ENCODE assay signal across 15 mouse cellular contexts in genomic region chr11:3854156-3854555, GRCm38 (mm10). TPM values are rescaled to one million over a fixed set of nuclear protein-coding genes. Genes with fewer than 3 reads are reported as not detected.
DNase-seq lines count a peak whose midpoint lies in the region; ATAC-seq lines count a peak whose summit lies in the region.
"Had no signal": no experiment of that assay in that cellular context is flagged by ENCODE, and none has a peak within 500 bp of the region (broad histone marks: within the 10 kb centered on the region; RNA-seq: fewer than 3 reads in every experiment).

No protein-coding gene starts in this region.

- no peak for ATAC-seq in forebrain, embryonic 12.5 days (ENCODE audit: low FRiP score)
- no peak for ATAC-seq in hindbrain, embryonic 14.5 days (ENCODE audit: low FRiP score)
- no peak for ATAC-seq in hindbrain, embryonic 16.5 days
- 0 out of 2 replicates have a peak, but pooled peaks have one; percentile 12 for ATAC-seq in neural tube, embryonic 13.5 days (ENCODE audit: low read depth)
- no peak for ATAC-seq in erythroid progenitor cell, adult 5-6 weeks (replicated peaks; ENCODE audit: low FRiP score, poor library complexity, severe bottlenecking)
- ATAC-seq: intestine, embryonic 16.5 days had no signal

- H3K36me3 ChIP-seq in forebrain, embryonic 12.5 days (replicated peaks): no peaks in the 10 kb centered on the region
- H3K36me3 ChIP-seq in forebrain, embryonic 10.5 days (replicated peaks): no peaks in the 10 kb centered on the region
- no peaks in the 10 kb centered on the region for H3K36me3 ChIP-seq in hindbrain, embryonic 14.5 days (replicated peaks; ENCODE audit: control insufficient read depth, insufficient read depth)
- no peaks in the 10 kb centered on the region for H3K36me3 ChIP-seq in hindbrain, embryonic 16.5 days (ENCODE audit: control insufficient read depth, insufficient read depth, low read length)
- H3K36me3 ChIP-seq in neural tube, embryonic 13.5 days: no peaks in the 10 kb centered on the region
- H3K36me3 ChIP-seq: embryonic facial prominence, embryonic 12.5 days; kidney, embryonic 15.5 days had no signal

- H3K27me3 ChIP-seq in forebrain, embryonic 12.5 days: no peaks in the 10 kb centered on the region
- H3K27me3 ChIP-seq in forebrain, embryonic 10.5 days (ENCODE audit: poor library complexity, severe bottlenecking): no peaks in the 10 kb centered on the region
- no peaks in the 10 kb centered on the region for H3K27me3 ChIP-seq in hindbrain, embryonic 14.5 days (ENCODE audit: control insufficient read depth, insufficient read depth, low read length)
- no peaks in the 10 kb centered on the region for H3K27me3 ChIP-seq in hindbrain, embryonic 16.5 days (replicated peaks; ENCODE audit: control insufficient read depth, insufficient read depth, low read length)
- H3K27me3 ChIP-seq in neural tube, embryonic 13.5 days: no peaks in the 10 kb centered on the region
- H3K27me3 ChIP-seq: embryonic facial prominence, embryonic 12.5 days; kidney, embryonic 15.5 days; Patski had no signal

- H3K4me2 ChIP-seq in forebrain, embryonic 12.5 days: no peak overlapping the region
- H3K4me2 ChIP-seq in hindbrain, embryonic 14.5 days (replicated peaks): no peak overlapping the region
- H3K4me2 ChIP-seq in hindbrain, embryonic 16.5 days (ENCODE audit: low read length): no peak overlapping the region
- no peak overlapping the region for H3K4me2 ChIP-seq in neural tube, embryonic 13.5 days
- H3K4me2 ChIP-seq: embryonic facial prominence, embryonic 12.5 days; kidney, embryonic 15.5 days had no signal

- no peak overlapping the region for H3K9ac ChIP-seq in forebrain, embryonic 12.5 days
- no peak overlapping the region for H3K9ac ChIP-seq in hindbrain, embryonic 14.5 days
- no peak overlapping the region for H3K9ac ChIP-seq in hindbrain, embryonic 16.5 days (ENCODE audit: low read depth, low read length)
- H3K9ac ChIP-seq in neural tube, embryonic 13.5 days: no peak overlapping the region
- H3K9ac ChIP-seq: embryonic facial prominence, embryonic 12.5 days; kidney, embryonic 15.5 days had no signal

- no peak for DNase-seq in forebrain, embryonic 10.5 days (ENCODE audit: extremely low spot score, low spot score)
- DNase-seq in hindbrain, embryonic 14.5 days (ENCODE audit: low spot score): no peak
- DNase-seq in neural tube, embryonic 10.5 days (ENCODE audit: extremely low spot score, low spot score): no peak
- DNase-seq: lung, adult 2 months; spleen, adult 18-20 months had no signal

- H3K4me3 ChIP-seq in forebrain, embryonic 12.5 days (replicated peaks): no peak overlapping the region
- H3K4me3 ChIP-seq in forebrain, embryonic 10.5 days: no peak overlapping the region
- H3K4me3 ChIP-seq in hindbrain, embryonic 14.5 days (replicated peaks; ENCODE audit: low read length): no peak overlapping the region
- H3K4me3 ChIP-seq in hindbrain, embryonic 16.5 days (ENCODE audit: low read length): no peak overlapping the region
- H3K4me3 ChIP-seq in neural tube, embryonic 13.5 days: no peak overlapping the region
- H3K4me3 ChIP-seq: embryonic facial prominence, embryonic 12.5 days; kidney, embryonic 15.5 days had no signal

- WGBS in forebrain, embryonic 12.5 days: 87% methylated on average over 3 of the region's 3 CpGs
- 87% methylated on average over 3 of the region's 3 CpGs for WGBS in forebrain, embryonic 10.5 days
- WGBS in hindbrain, embryonic 14.5 days: 93% methylated on average over 3 of the region's 3 CpGs
- 94% methylated on average over 3 of the region's 3 CpGs for WGBS in hindbrain, embryonic 16.5 days
- 90% methylated on average over 3 of the region's 3 CpGs for WGBS in neural tube, embryonic 13.5 days

- H3K9me3 ChIP-seq in forebrain, embryonic 12.5 days: no peaks in the 10 kb centered on the region
- H3K9me3 ChIP-seq in forebrain, embryonic 10.5 days: peaks cover 3% of the 10 kb centered on the region; the same call in 1 of the 2 replicates
- no peaks in the 10 kb centered on the region for H3K9me3 ChIP-seq in hindbrain, embryonic 14.5 days (ENCODE audit: control insufficient read depth, low read length)
- H3K9me3 ChIP-seq in hindbrain, embryonic 16.5 days (ENCODE audit: control insufficient read depth, low read length): no peaks in the 10 kb centered on the region
- H3K9me3 ChIP-seq in neural tube, embryonic 13.5 days: no peaks in the 10 kb centered on the region
- H3K9me3 ChIP-seq: embryonic facial prominence, embryonic 12.5 days; kidney, embryonic 15.5 days had no signal

- 0 out of 2 replicates have a peak overlapping the region, but pooled peaks have one; percentile 9 for H3K27ac ChIP-seq in forebrain, embryonic 12.5 days
- no peak overlapping the region for H3K27ac ChIP-seq in forebrain, embryonic 10.5 days
- peak overlapping the region; percentile 66 for H3K27ac ChIP-seq in hindbrain, embryonic 14.5 days
- no peak overlapping the region for H3K27ac ChIP-seq in hindbrain, embryonic 16.5 days (ENCODE audit: low read depth, low read length)
- peak overlapping the region; percentile 70 for H3K27ac ChIP-seq in neural tube, embryonic 13.5 days (replicated peaks)
- H3K27ac ChIP-seq: embryonic facial prominence, embryonic 12.5 days; kidney, embryonic 15.5 days had no signal

- no peaks in the 10 kb centered on the region for H3K4me1 ChIP-seq in forebrain, embryonic 12.5 days
- no peaks in the 10 kb centered on the region for H3K4me1 ChIP-seq in forebrain, embryonic 10.5 days
- H3K4me1 ChIP-seq in hindbrain, embryonic 14.5 days (replicated peaks; ENCODE audit: control insufficient read depth, insufficient read depth, low read length): no peaks in the 10 kb centered on the region; the same call in 1 of the 2 replicates
- peaks cover 3% of the 10 kb centered on the region; the same call in 1 of the 2 replicates for H3K4me1 ChIP-seq in hindbrain, embryonic 16.5 days (ENCODE audit: control insufficient read depth, insufficient read depth, low read depth, low read length)
- H3K4me1 ChIP-seq in neural tube, embryonic 13.5 days (replicated peaks): peaks cover 14% of the 10 kb centered on the region
- H3K4me1 ChIP-seq: embryonic facial prominence, embryonic 12.5 days had no signal

RNA-seq across cellular contexts. Expression of gene Osbp2, which starts 9.5 kb away (rescaled TPM):
- 3.4 and 4.0 TPM in 2 replicates for polyA plus RNA-seq in forebrain, embryonic 12.5 days (2016; fragmentation: Nextera tagmentation; extraction: Ambion mirVana)
- 0.48 and 0.89 TPM in 2 replicates for polyA plus RNA-seq in forebrain, embryonic 10.5 days (2016; fragmentation: Nextera tagmentation; extraction: Ambion mirVana)
- 23.8 and 27.9 TPM in 2 replicates for polyA plus RNA-seq in hindbrain, embryonic 14.5 days (2014; fragmentation: Nextera tagmentation; extraction: Ambion mirVana)
- polyA plus RNA-seq in hindbrain, embryonic 16.5 days (2015; fragmentation: Nextera tagmentation; extraction: Ambion mirVana): 34.8 and 36.2 TPM in 2 replicates
- 12.3 and 16.8 TPM in 2 replicates for polyA plus RNA-seq in neural tube, embryonic 13.5 days (2015; fragmentation: Nextera tagmentation; extraction: Ambion mirVana)
- total RNA-seq in erythroid progenitor cell, adult 5-6 weeks (2015; ENCODE audit: low replicate concordance): not detected in 2 replicates
- total RNA-seq in erythroid progenitor cell, adult 5-6 weeks (2017; ENCODE audit: low replicate concordance): not detected in 2 replicates
- total RNA-seq: common myeloid progenitor, adult 5-6 weeks had no signal

RNA-seq across cellular contexts. Expression of gene 4921536K21Rik, which starts 40.7 kb away (rescaled TPM):
- 0.79 and 0.92 TPM in 2 replicates for polyA plus RNA-seq in forebrain, embryonic 12.5 days (2016; fragmentation: Nextera tagmentation; extraction: Ambion mirVana)
- polyA plus RNA-seq in forebrain, embryonic 10.5 days (2016; fragmentation: Nextera tagmentation; extraction: Ambion mirVana): 1.2 and 1.7 TPM in 2 replicates
- polyA plus RNA-seq in hindbrain, embryonic 14.5 days (2014; fragmentation: Nextera tagmentation; extraction: Ambion mirVana): 0.13 and 0.28 TPM in 2 replicates
- polyA plus RNA-seq in hindbrain, embryonic 16.5 days (2015; fragmentation: Nextera tagmentation; extraction: Ambion mirVana): 0.62 and 0.88 TPM in 2 replicates
- polyA plus RNA-seq in neural tube, embryonic 13.5 days (2015; fragmentation: Nextera tagmentation; extraction: Ambion mirVana): 0.33 and 0.77 TPM in 2 replicates
- total RNA-seq in erythroid progenitor cell, adult 5-6 weeks (2015; ENCODE audit: low replicate concordance): not detected in 2 replicates
- total RNA-seq in erythroid progenitor cell, adult 5-6 weeks (2017; ENCODE audit: low replicate concordance): not detected in 2 replicates
- total RNA-seq: common myeloid progenitor, adult 5-6 weeks; liver, adult 2 months had no signal
- polyA plus RNA-seq: liver, adult 2 months had no signal

RNA-seq across cellular contexts. Expression of gene Dusp18, which starts 40.9 kb away (rescaled TPM):
- 28.0 and 29.8 TPM in 2 replicates for polyA plus RNA-seq in forebrain, embryonic 12.5 days (2016; fragmentation: Nextera tagmentation; extraction: Ambion mirVana)
- polyA plus RNA-seq in forebrain, embryonic 10.5 days (2016; fragmentation: Nextera tagmentation; extraction: Ambion mirVana): 18.6 and 19.6 TPM in 2 replicates
- polyA plus RNA-seq in hindbrain, embryonic 14.5 days (2014; fragmentation: Nextera tagmentation; extraction: Ambion mirVana): 29.2 and 30.2 TPM in 2 replicates
- 30.0 and 30.5 TPM in 2 replicates for polyA plus RNA-seq in hindbrain, embryonic 16.5 days (2015; fragmentation: Nextera tagmentation; extraction: Ambion mirVana)
- 23.0 and 24.7 TPM in 2 replicates for polyA plus RNA-seq in neural tube, embryonic 13.5 days (2015; fragmentation: Nextera tagmentation; extraction: Ambion mirVana)
- total RNA-seq in erythroid progenitor cell, adult 5-6 weeks (2015; ENCODE audit: low replicate concordance): not detected in 2 replicates
- total RNA-seq in erythroid progenitor cell, adult 5-6 weeks (2017; ENCODE audit: low replicate concordance): not detected in 2 replicates

Comparison
In these comparisons a context has a peak if more than half of its experiments do, and no peak if none do; other contexts are left out.
1. H3K27ac ChIP-seq: peak in forebrain, embryonic 12.5 days (single experiment), hindbrain, embryonic 14.5 days (single experiment) and neural tube, embryonic 13.5 days (single experiment); none in forebrain, embryonic 10.5 days (single experiment) and hindbrain, embryonic 16.5 days (single experiment).